Mouse (Mus musculus): ENCODE results near the gene Ttc23l. TPM values are rescaled to one million over a fixed set of nuclear protein-coding genes. Genes with fewer than 3 reads are reported as not detected.

Ttc23l gene
- polyA plus RNA-seq, 2 experiments: not detected

DNA sequence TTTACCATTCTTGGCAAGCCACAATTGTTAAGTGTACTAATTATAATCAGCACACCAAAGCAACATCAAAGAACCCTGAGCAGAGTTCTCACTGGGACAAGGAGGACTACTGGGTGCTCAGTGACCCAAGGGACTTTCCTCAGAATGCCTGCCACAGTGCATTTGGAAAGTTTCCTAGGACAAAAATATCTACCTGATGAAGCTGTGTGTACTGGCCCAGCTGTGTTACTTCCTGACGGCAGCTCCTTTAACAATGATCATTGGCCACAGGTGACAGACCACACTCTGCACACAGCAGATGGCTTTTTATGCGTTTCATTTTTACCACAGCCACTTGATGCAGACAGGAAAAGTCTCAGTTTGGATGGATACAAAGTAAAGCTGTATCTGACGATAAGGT, 20.7 kb upstream of the Ttc23l start:
- Histone ChIP-seq H3K36me3 (replicated peaks; ENCODE audit: control insufficient read depth, insufficient read depth, low read depth) (no peaks in the 10 kb centered on the region), H3K4me3 (ENCODE audit: insufficient read depth in 1 of 2, low read depth in 2 of 2, low read length in 2 of 2) (no peak overlapping the region), H3K9me3 (ENCODE audit: control insufficient read depth, low read length) (no peaks in the 10 kb centered on the region), H3K27me3 (ENCODE audit: control insufficient read depth, insufficient read depth, low read length) (no peaks in the 10 kb centered on the region), H3K4me1 (replicated peaks; ENCODE audit: control insufficient read depth in 2 of 2, insufficient read depth in 2 of 2, low read length in 1 of 2) (no peaks in the 10 kb centered on the region), H3K9ac (replicated peaks) (no peak overlapping the region), H3K27ac (no peak overlapping the region), H3K4me2 (ENCODE audit: low read depth) (no peak overlapping the region)
- DNase-seq (ENCODE audit: low read depth in 3 of 3, low spot score in 3 of 3) (no peak), ATAC-seq (ENCODE audit: insufficient read depth) (no peak)
- TF ChIP-seq CTCF (IDR thresholded peaks at IDR 0.05; ENCODE audit: low read depth) (no peak), EP300 (IDR thresholded peaks at IDR 0.05; ENCODE audit: low read depth) (no peak)
- WGBS (ENCODE audit: insufficient replicate concordance): 66% methylated on average over 3 of the region's 3 CpGs

- H3K4me3 ChIP-seq (ENCODE audit: insufficient read depth in 1 of 2, low read depth in 2 of 2, low read length in 2 of 2): no peak overlapping the region
- DNase-seq (ENCODE audit: low read depth in 3 of 3, low spot score in 3 of 3) (no peak), ATAC-seq (ENCODE audit: insufficient read depth) (no peak)
- H3K36me3 ChIP-seq (replicated peaks; ENCODE audit: control insufficient read depth, insufficient read depth, low read depth): no peaks in the 10 kb centered on the region
- 65% methylated on average over 7 of the region's 7 CpGs for WGBS (ENCODE audit: insufficient replicate concordance)
- no peak overlapping the region for H3K9ac ChIP-seq (replicated peaks)
- H3K4me2 ChIP-seq (ENCODE audit: low read depth): no peak overlapping the region
- no peaks in the 10 kb centered on the region for H3K9me3 ChIP-seq (ENCODE audit: control insufficient read depth, low read length)
- no peaks in the 10 kb centered on the region for H3K27me3 ChIP-seq (ENCODE audit: control insufficient read depth, insufficient read depth, low read length)
- no peak overlapping the region for H3K27ac ChIP-seq
- no peak for TF ChIP-seq CTCF (IDR thresholded peaks at IDR 0.05; ENCODE audit: low read depth)
- TF ChIP-seq EP300 (IDR thresholded peaks at IDR 0.05; ENCODE audit: low read depth): no peak
- H3K4me1 ChIP-seq (replicated peaks; ENCODE audit: control insufficient read depth in 2 of 2, insufficient read depth in 2 of 2, low read length in 1 of 2): no peaks in the 10 kb centered on the region
Observed at GRCm38 (mm10) chr15:10566486-10566885, 8.0 kb upstream of the Ttc23l start.

- H3K4me2 ChIP-seq (ENCODE audit: low read depth): no peak overlapping the region
- DNase-seq (ENCODE audit: low read depth in 3 of 3, low spot score in 3 of 3): no peak
- no peaks in the 10 kb centered on the region for H3K27me3 ChIP-seq (ENCODE audit: control insufficient read depth, insufficient read depth, low read length)
- no peak overlapping the region for H3K27ac ChIP-seq
- WGBS (ENCODE audit: insufficient replicate concordance): 27% methylated on average over 1 of the region's 1 CpGs
- TF ChIP-seq EP300 (IDR thresholded peaks at IDR 0.05; ENCODE audit: low read depth) (no peak), CTCF (IDR thresholded peaks at IDR 0.05; ENCODE audit: low read depth) (no peak)
- no peak overlapping the region for H3K9ac ChIP-seq (replicated peaks)
- no peak for ATAC-seq (ENCODE audit: insufficient read depth)
- no peaks in the 10 kb centered on the region for H3K36me3 ChIP-seq (replicated peaks; ENCODE audit: control insufficient read depth, insufficient read depth, low read depth)
- H3K9me3 ChIP-seq (ENCODE audit: control insufficient read depth, low read length): no peaks in the 10 kb centered on the region
- H3K4me3 ChIP-seq (ENCODE audit: insufficient read depth in 1 of 2, low read depth in 2 of 2, low read length in 2 of 2): no peak overlapping the region
- no peaks in the 10 kb centered on the region for H3K4me1 ChIP-seq (replicated peaks; ENCODE audit: control insufficient read depth in 2 of 2, insufficient read depth in 2 of 2, low read length in 1 of 2)
Observed at GRCm38 (mm10) chr15:10564201-10564600, 5.7 kb upstream of the Ttc23l start.

DNA sequence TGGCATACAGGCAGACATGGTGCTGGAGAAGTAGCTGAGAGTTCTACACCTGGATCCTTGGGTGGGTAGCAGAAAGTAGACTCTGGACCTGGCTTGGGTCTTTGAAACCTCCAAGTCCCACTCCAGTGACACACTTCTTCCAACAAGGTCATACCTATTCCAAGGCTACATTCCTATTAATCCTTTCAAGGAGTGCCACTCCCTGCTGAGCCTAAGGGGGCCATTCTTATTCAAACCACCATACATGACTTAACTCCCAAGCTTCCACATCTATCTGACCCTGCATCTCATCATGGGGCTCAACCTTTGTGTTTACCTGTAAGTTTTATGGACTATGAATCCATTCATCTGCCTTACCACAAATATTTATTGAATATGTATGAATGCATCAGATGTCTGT, 3.8 kb upstream of the Ttc23l start:
- Histone ChIP-seq H3K4me2 (ENCODE audit: low read depth) (no peak overlapping the region), H3K9me3 (ENCODE audit: control insufficient read depth, low read length) (no peaks in the 10 kb centered on the region), H3K36me3 (replicated peaks; ENCODE audit: control insufficient read depth, insufficient read depth, low read depth) (no peaks in the 10 kb centered on the region), H3K4me3 (ENCODE audit: insufficient read depth in 1 of 2, low read depth in 2 of 2, low read length in 2 of 2) (no peak overlapping the region), H3K27ac (no peak overlapping the region), H3K4me1 (replicated peaks; ENCODE audit: control insufficient read depth in 2 of 2, insufficient read depth in 2 of 2, low read length in 1 of 2) (no peaks in the 10 kb centered on the region), H3K9ac (replicated peaks) (no peak overlapping the region), H3K27me3 (ENCODE audit: control insufficient read depth, insufficient read depth, low read length) (no peaks in the 10 kb centered on the region)
- DNase-seq (ENCODE audit: low read depth in 3 of 3, low spot score in 3 of 3): no peak
- ATAC-seq (ENCODE audit: insufficient read depth): no peak
- TF ChIP-seq CTCF (IDR thresholded peaks at IDR 0.05; ENCODE audit: low read depth): no peak

GRCm38 (mm10) chr15:10560005-10560404, 1.5 kb upstream of the Ttc23l start:
- TF ChIP-seq CTCF (IDR thresholded peaks at IDR 0.05; ENCODE audit: low read depth) (no peak), EP300 (IDR thresholded peaks at IDR 0.05; ENCODE audit: low read depth) (no peak)
- Histone ChIP-seq H3K4me3 (ENCODE audit: insufficient read depth in 1 of 2, low read depth in 2 of 2, low read length in 2 of 2) (no peak overlapping the region), H3K9me3 (ENCODE audit: control insufficient read depth, low read length) (no peaks in the 10 kb centered on the region), H3K4me1 (replicated peaks; ENCODE audit: control insufficient read depth in 2 of 2, insufficient read depth in 2 of 2, low read length in 1 of 2) (no peaks in the 10 kb centered on the region), H3K9ac (replicated peaks) (no peak overlapping the region), H3K27ac (no peak overlapping the region), H3K4me2 (ENCODE audit: low read depth) (no peak overlapping the region), H3K27me3 (ENCODE audit: control insufficient read depth, insufficient read depth, low read length) (no peaks in the 10 kb centered on the region), H3K36me3 (replicated peaks; ENCODE audit: control insufficient read depth, insufficient read depth, low read depth) (no peaks in the 10 kb centered on the region)
- DNase-seq (ENCODE audit: low read depth in 3 of 3, low spot score in 3 of 3) (no peak), ATAC-seq (ENCODE audit: insufficient read depth) (no peak)
- WGBS (ENCODE audit: insufficient replicate concordance): 74% methylated on average over 7 of the region's 7 CpGs

DNA sequence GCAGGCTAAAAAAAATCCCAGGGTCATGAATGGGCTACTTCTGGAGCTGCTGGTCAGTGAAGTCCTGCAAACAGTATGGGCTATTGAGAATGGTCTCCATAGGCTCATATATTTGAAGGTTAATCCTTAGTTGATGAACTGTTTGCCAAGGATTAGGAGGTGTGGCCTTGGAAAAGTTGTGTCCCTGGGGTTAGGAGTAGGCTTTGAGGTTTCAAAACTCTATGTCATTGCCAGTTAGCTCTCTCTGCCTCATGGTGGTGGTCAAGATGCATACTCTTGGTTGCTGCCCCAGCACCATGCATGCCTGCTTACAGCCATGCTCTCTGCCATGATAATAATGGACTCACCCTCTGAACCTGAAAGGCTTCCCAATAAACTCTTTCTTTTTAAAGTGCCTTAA, 4.1 kb downstream of the Ttc23l start:
- H3K9ac ChIP-seq (replicated peaks): no peak overlapping the region
- DNase-seq (ENCODE audit: low read depth in 3 of 3, low spot score in 3 of 3) (no peak), ATAC-seq (ENCODE audit: insufficient read depth) (no peak)
- no peaks in the 10 kb centered on the region for H3K36me3 ChIP-seq (replicated peaks; ENCODE audit: control insufficient read depth, insufficient read depth, low read depth)
- no peaks in the 10 kb centered on the region for H3K27me3 ChIP-seq (ENCODE audit: control insufficient read depth, insufficient read depth, low read length)
- H3K9me3 ChIP-seq (ENCODE audit: control insufficient read depth, low read length): no peaks in the 10 kb centered on the region
- H3K27ac ChIP-seq: no peak overlapping the region
- H3K4me1 ChIP-seq (replicated peaks; ENCODE audit: control insufficient read depth in 2 of 2, insufficient read depth in 2 of 2, low read length in 1 of 2): no peaks in the 10 kb centered on the region
- H3K4me3 ChIP-seq (ENCODE audit: insufficient read depth in 1 of 2, low read depth in 2 of 2, low read length in 2 of 2): no peak overlapping the region
- TF ChIP-seq CTCF (IDR thresholded peaks at IDR 0.05; ENCODE audit: low read depth): no peak
- no peak overlapping the region for H3K4me2 ChIP-seq (ENCODE audit: low read depth)
